Mouse (Mus musculus): ENCODE results near the gene Cdk6. TPM values are rescaled to one million over a fixed set of nuclear protein-coding genes. Genes with fewer than 3 reads are reported as not detected.

The Cdk6 gene
- polyA plus RNA-seq, 1 experiment from 2014 or later, result 37.7 TPM

GRCm38 (mm10) chr5:3538505-3539472 lies 197.5 kb downstream of the Cdk6 start:
- Histone ChIP-seq H3K9me3 (no peaks in the 10 kb centered on the region), H3K27ac (no peak overlapping the region), H3K4me2 (no peak overlapping the region), H3K4me3 (replicated peaks) (no peak overlapping the region), H3K9ac (no peak overlapping the region), H3K36me3 (no peaks in the 10 kb centered on the region), H3K4me1 (no peaks in the 10 kb centered on the region), H3K27me3 (replicated peaks) (no peaks in the 10 kb centered on the region)
- ATAC-seq (ENCODE audit: insufficient read depth, low FRiP score, low read depth), result no peak
- WGBS, result 53% methylated on average over 11 of the region's 11 CpGs

GRCm38 (mm10) chr5:3541871-3542270 lies 200.6 kb downstream of the Cdk6 start:
- Histone ChIP-seq H3K4me2 (no peak overlapping the region), H3K27me3 (replicated peaks) (no peaks in the 10 kb centered on the region), H3K27ac (no peak overlapping the region), H3K9me3 (no peaks in the 10 kb centered on the region), H3K4me3 (replicated peaks) (no peak overlapping the region), H3K9ac (no peak overlapping the region), H3K36me3 (no peaks in the 10 kb centered on the region), H3K4me1 (peaks cover 12% of the 10 kb centered on the region; the same call in 1 of the 2 replicates)
- ATAC-seq (ENCODE audit: insufficient read depth, low FRiP score, low read depth), result no peak
- WGBS, result 69% methylated on average over 6 of the region's 6 CpGs

DNA sequence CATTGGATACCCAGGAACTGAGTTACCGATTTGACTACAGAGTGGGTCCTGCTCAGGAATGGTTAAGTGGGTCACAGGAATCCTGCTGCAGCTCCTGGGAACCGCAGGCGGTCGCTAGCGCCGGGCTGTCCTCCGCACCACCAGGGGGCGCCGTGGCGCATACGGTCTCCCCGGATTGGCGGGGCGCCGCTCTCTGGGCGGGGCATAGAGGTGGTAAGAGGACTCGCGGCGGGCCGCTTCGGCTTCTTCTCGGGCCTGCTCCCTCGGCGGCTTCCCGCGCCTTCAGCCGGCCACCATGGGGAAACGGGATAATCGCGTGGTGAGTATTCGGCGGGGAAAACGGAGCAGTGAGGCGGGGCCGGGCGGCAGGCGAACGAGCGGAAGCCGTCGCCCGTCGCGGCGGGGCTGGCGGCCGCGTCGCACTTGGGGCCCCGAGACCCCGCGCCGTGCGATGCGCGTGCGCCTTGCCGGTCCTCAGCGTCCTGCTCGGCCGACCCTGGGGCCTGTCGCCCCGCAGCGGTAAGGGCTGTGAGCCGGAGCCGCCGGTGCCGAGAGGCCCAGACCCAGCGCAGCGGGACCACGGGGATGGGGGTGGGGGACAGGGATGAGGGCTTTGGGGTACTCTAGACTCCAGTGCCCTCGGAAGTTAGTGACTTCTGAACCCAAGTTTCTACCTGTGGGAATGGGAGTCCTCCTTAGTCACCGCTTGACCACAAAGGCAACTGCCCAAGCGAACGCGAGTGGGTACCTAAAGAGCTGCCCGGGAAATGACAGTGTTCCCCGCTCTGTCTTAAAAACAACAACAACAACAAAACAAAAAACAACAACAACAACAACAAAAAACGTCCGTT lies 202.6 kb downstream of the Cdk6 start, which contains the start of gene Fam133b:
Fam133b (plus strand) TSS at position 205 of the 851 bp plus-strand sequence.
- Histone ChIP-seq H3K27me3 (replicated peaks) (no peaks in the 10 kb centered on the region), H3K4me2 (peak within 1 kb of the TSS; percentile 63), H3K9ac (peak within 1 kb of the TSS; percentile 95), H3K4me3 (replicated peaks) (peak within 1 kb of the TSS; percentile 91), H3K27ac (peak within 1 kb of the TSS; percentile 90), H3K4me1 (peaks cover 12% of the 10 kb centered on the region; the same call in 1 of the 2 replicates), H3K9me3 (no peaks in the 10 kb centered on the region), H3K36me3 (no peaks in the 10 kb centered on the region)
- under 1% methylated on average over 80 of the region's 80 CpGs for WGBS
- peak; percentile 95 for ATAC-seq (ENCODE audit: insufficient read depth, low FRiP score, low read depth)

GRCm38 (mm10) chr5:3544480-3544769 lies 203.1 kb downstream of the Cdk6 start:
- no peak for ATAC-seq (ENCODE audit: insufficient read depth, low FRiP score, low read depth)
- Histone ChIP-seq H3K9me3 (no peaks in the 10 kb centered on the region), H3K27me3 (replicated peaks) (no peaks in the 10 kb centered on the region), H3K4me3 (replicated peaks) (peak overlapping the region; percentile 91), H3K36me3 (no peaks in the 10 kb centered on the region), H3K4me1 (peaks cover 12% of the 10 kb centered on the region; the same call in 1 of the 2 replicates), H3K4me2 (peak overlapping the region; percentile 63), H3K27ac (no peak overlapping the region), H3K9ac (peak overlapping the region; percentile 95)
- WGBS, result 8% methylated on average over 7 of the region's 7 CpGs

- no peaks in the 10 kb centered on the region for H3K36me3 ChIP-seq
- peaks cover 12% of the 10 kb centered on the region; the same call in 1 of the 2 replicates for H3K4me1 ChIP-seq
- no peaks in the 10 kb centered on the region for H3K9me3 ChIP-seq
- H3K4me3 ChIP-seq (replicated peaks), result no peak overlapping the region
- H3K27ac ChIP-seq, result no peak overlapping the region
- WGBS, result 85% methylated on average over 1 of the region's 1 CpGs
- no peak for ATAC-seq (ENCODE audit: insufficient read depth, low FRiP score, low read depth)
- no peak overlapping the region for H3K9ac ChIP-seq
- H3K27me3 ChIP-seq (replicated peaks), result no peaks in the 10 kb centered on the region
- H3K4me2 ChIP-seq, result no peak overlapping the region
These were observed 204.9 kb downstream of the Cdk6 start for GRCm38 (mm10) chr5:3546226-3546625.

GRCm38 (mm10) chr5:3551481-3551880 lies 210.2 kb downstream of the Cdk6 start:
- H3K4me2 ChIP-seq, result no peak overlapping the region
- H3K27me3 ChIP-seq (replicated peaks), result no peaks in the 10 kb centered on the region
- no peak overlapping the region for H3K27ac ChIP-seq
- H3K36me3 ChIP-seq, result peaks cover 11% of the 10 kb centered on the region; the same call in 1 of the 2 replicates
- 95% methylated on average over 1 of the region's 1 CpGs for whole genome bisulfite sequencing
- H3K9me3 ChIP-seq, result no peaks in the 10 kb centered on the region
- H3K9ac ChIP-seq, result no peak overlapping the region
- no peak for ATAC-seq (ENCODE audit: insufficient read depth, low FRiP score, low read depth)
- H3K4me3 ChIP-seq (replicated peaks), result no peak overlapping the region
- H3K4me1 ChIP-seq, result no peaks in the 10 kb centered on the region

- peaks cover 23% of the 10 kb centered on the region for H3K36me3 ChIP-seq
- ATAC-seq (ENCODE audit: insufficient read depth, low FRiP score, low read depth), result no peak
- H3K27ac ChIP-seq, result no peak overlapping the region
- no peak overlapping the region for H3K9ac ChIP-seq
- WGBS, result 73% methylated on average over 2 of the region's 2 CpGs
- no peaks in the 10 kb centered on the region for H3K9me3 ChIP-seq
- H3K4me3 ChIP-seq (replicated peaks), result no peak overlapping the region
- no peaks in the 10 kb centered on the region for H3K4me1 ChIP-seq
- H3K27me3 ChIP-seq (replicated peaks), result no peaks in the 10 kb centered on the region
- no peak overlapping the region for H3K4me2 ChIP-seq
These were observed 212.9 kb downstream of the Cdk6 start for GRCm38 (mm10) chr5:3554198-3554597.

DNA sequence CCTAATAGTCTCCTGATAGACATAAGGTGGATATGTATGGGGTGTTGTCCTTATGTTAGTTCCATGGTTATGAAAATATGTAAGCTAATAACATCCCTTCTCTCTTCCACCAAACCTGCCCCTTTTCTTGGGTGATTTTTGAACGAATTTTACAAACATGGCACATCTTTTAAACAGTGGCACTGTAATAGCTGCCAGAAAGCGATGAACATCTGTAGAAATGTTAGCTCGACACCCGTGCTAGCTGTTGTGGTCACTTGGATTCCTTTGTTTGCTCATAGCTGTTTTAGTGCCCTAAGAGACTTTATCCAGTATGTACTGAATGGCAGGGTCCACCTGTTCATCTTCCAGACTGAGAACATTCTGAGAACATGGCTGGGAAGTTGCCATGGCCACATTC lies 230.0 kb downstream of the Cdk6 start, which contains the start of gene 1700109H08Rik:
1700109H08Rik (plus strand) TSS at position 301 of the 400 bp plus-strand sequence.
- Histone ChIP-seq H3K27ac (no peak within 1 kb of the TSS), H3K4me3 (replicated peaks) (no peak within 1 kb of the TSS), H3K9me3 (no peaks in the 10 kb centered on the region), H3K4me2 (no peak within 1 kb of the TSS), H3K9ac (no peak within 1 kb of the TSS), H3K27me3 (replicated peaks) (no peaks in the 10 kb centered on the region), H3K4me1 (no peaks in the 10 kb centered on the region), H3K36me3 (peaks cover 57% of the 10 kb centered on the region)
- no peak for ATAC-seq (ENCODE audit: insufficient read depth, low FRiP score, low read depth)
- WGBS, result 91% methylated on average over 4 of the region's 4 CpGs

- no peak overlapping the region for H3K4me3 ChIP-seq (replicated peaks)
- no peak overlapping the region for H3K27ac ChIP-seq
- no peaks in the 10 kb centered on the region for H3K27me3 ChIP-seq (replicated peaks)
- ATAC-seq (ENCODE audit: insufficient read depth, low FRiP score, low read depth), result no peak
- H3K36me3 ChIP-seq, result peaks cover 66% of the 10 kb centered on the region
- H3K4me2 ChIP-seq, result no peak overlapping the region
- no peaks in the 10 kb centered on the region for H3K9me3 ChIP-seq
- H3K9ac ChIP-seq, result no peak overlapping the region
- WGBS, result 89% methylated on average over 2 of the region's 2 CpGs
- H3K4me1 ChIP-seq, result no peaks in the 10 kb centered on the region
These were observed 233.5 kb downstream of the Cdk6 start for GRCm38 (mm10) chr5:3574825-3575224.

GRCm38 (mm10) chr5:3577939-3578338 lies 236.7 kb downstream of the Cdk6 start:
- no peaks in the 10 kb centered on the region for H3K27me3 ChIP-seq (replicated peaks)
- no peak for ATAC-seq (ENCODE audit: insufficient read depth, low FRiP score, low read depth)
- no peak overlapping the region for H3K4me2 ChIP-seq
- no peak overlapping the region for H3K4me3 ChIP-seq (replicated peaks)
- peaks cover 49% of the 10 kb centered on the region for H3K36me3 ChIP-seq
- 95% methylated on average over 2 of the region's 2 CpGs for WGBS
- H3K9ac ChIP-seq, result no peak overlapping the region
- H3K27ac ChIP-seq, result no peak overlapping the region
- H3K9me3 ChIP-seq, result no peaks in the 10 kb centered on the region
- no peaks in the 10 kb centered on the region for H3K4me1 ChIP-seq

DNA sequence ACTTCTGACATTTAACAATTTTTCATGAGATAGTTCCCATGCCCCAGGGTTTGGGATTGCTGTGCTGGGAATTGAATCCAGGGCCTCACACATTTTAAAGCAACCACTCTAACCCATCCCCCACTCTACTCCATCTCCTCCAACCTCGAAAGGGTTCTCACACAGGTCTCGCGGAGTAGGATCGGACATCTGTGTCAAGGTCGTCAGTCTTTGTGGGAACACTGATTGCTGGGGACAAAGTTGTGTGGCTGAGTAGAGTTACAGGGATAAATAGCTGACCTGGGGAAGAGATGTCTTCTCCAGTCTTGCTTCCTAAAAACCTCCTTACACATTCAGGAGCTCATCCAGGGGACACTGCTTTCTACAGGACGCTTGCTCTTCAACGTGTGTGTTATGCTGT lies 237.8 kb downstream of the Cdk6 start:
- 92% methylated on average over 7 of the region's 7 CpGs for WGBS
- H3K36me3 ChIP-seq, result peaks cover 47% of the 10 kb centered on the region
- ATAC-seq (ENCODE audit: insufficient read depth, low FRiP score, low read depth), result no peak

More for the DNA sequence above, 237.8 kb downstream of the Cdk6 start:
- Histone ChIP-seq H3K4me2 (no peak overlapping the region), H3K27me3 (replicated peaks) (no peaks in the 10 kb centered on the region), H3K27ac (no peak overlapping the region), H3K4me3 (replicated peaks) (no peak overlapping the region), H3K9me3 (no peaks in the 10 kb centered on the region), H3K9ac (no peak overlapping the region), H3K4me1 (no peaks in the 10 kb centered on the region)

Measured in stomach, embryonic 15.5 days (tissue).